ENCODE assay signal across 19 mouse cellular contexts in genomic region chr11:83262673-83263072, GRCm38 (mm10). TPM values are rescaled to one million over a fixed set of nuclear protein-coding genes. Genes with fewer than 3 reads are reported as not detected.
DNase-seq lines count a peak whose midpoint lies in the region; ATAC-seq and TF ChIP-seq lines count a peak whose summit lies in the region.
"Had no signal": no experiment of that assay in that cellular context is flagged by ENCODE, and none has a peak within 500 bp of the region (broad histone marks: within the 10 kb centered on the region; RNA-seq: fewer than 3 reads in every experiment).

No protein-coding gene starts in this region.

- no peaks in the 10 kb centered on the region for H3K27me3 ChIP-seq in heart, embryonic 16.5 days (ENCODE audit: control insufficient read depth, insufficient read depth, low read length)
- H3K27me3 ChIP-seq in heart, embryonic 12.5 days (replicated peaks): no peaks in the 10 kb centered on the region
- no peaks in the 10 kb centered on the region for H3K27me3 ChIP-seq in liver, embryonic 14.5 days (ENCODE audit: control insufficient read depth, insufficient read depth, low read length)
- H3K27me3 ChIP-seq in intestine, embryonic 16.5 days (replicated peaks; ENCODE audit: control insufficient read depth, insufficient read depth, low read length): no peaks in the 10 kb centered on the region
- H3K27me3 ChIP-seq in forebrain, embryonic 11.5 days (ENCODE audit: control insufficient read depth, insufficient read depth, low read length): no peaks in the 10 kb centered on the region
- H3K27me3 ChIP-seq: CH12.LX; hindbrain, embryonic 12.5 days; limb, embryonic 15.5 days; midbrain, embryonic 12.5 days; neural tube, embryonic 15.5 days had no signal

- H3K36me3 ChIP-seq in heart, embryonic 16.5 days (ENCODE audit: control insufficient read depth, insufficient read depth): no peaks in the 10 kb centered on the region
- no peaks in the 10 kb centered on the region for H3K36me3 ChIP-seq in heart, embryonic 12.5 days
- peaks cover 5% of the 10 kb centered on the region for H3K36me3 ChIP-seq in liver, embryonic 14.5 days (replicated peaks; ENCODE audit: control insufficient read depth, insufficient read depth, low read depth)
- H3K36me3 ChIP-seq in intestine, embryonic 16.5 days (ENCODE audit: control insufficient read depth, insufficient read depth, low read length): no peaks in the 10 kb centered on the region
- no peaks in the 10 kb centered on the region for H3K36me3 ChIP-seq in forebrain, embryonic 11.5 days (ENCODE audit: control insufficient read depth, insufficient read depth, low read length)
- H3K36me3 ChIP-seq: hindbrain, embryonic 12.5 days; limb, embryonic 15.5 days; midbrain, embryonic 12.5 days; neural tube, embryonic 15.5 days had no signal

- peak; percentile 78 for DNase-seq in c-Kit-positive CD71-positive TER-119-positive erythroid progenitor cells, embryonic 14.5 days (ENCODE audit: low spot score)
- peak; percentile 69 to 77 (median 76) for DNase-seq in liver, embryonic 14.5 days (ENCODE audit: low read depth in 3 of 3, low spot score in 3 of 3)
- DNase-seq in thymus, postnatal 14 days: peak; percentile 45
- DNase-seq in right cerebral cortex, postnatal 10 days (ENCODE audit: low spot score in 2 of 2): no peak
- DNase-seq in forebrain, embryonic 11.5 days (ENCODE audit: low spot score): no peak
- DNase-seq: cerebellum, adult 9-10 months; lung, postnatal 14 days had no signal

- WGBS in heart, embryonic 16.5 days: 93% methylated on average over 1 of the region's 1 CpGs
- WGBS in heart, embryonic 12.5 days: 88% methylated on average over 1 of the region's 1 CpGs
- 70% methylated on average over 1 of the region's 1 CpGs for WGBS in liver, embryonic 14.5 days (ENCODE audit: insufficient replicate concordance)
- WGBS in intestine, embryonic 16.5 days: 96% methylated on average over 1 of the region's 1 CpGs
- WGBS in forebrain, embryonic 11.5 days: 91% methylated on average over 1 of the region's 1 CpGs

- TF ChIP-seq EP300 in liver, embryonic 14.5 days (IDR thresholded peaks at IDR 0.05; ENCODE audit: low read depth): peak; percentile 89

- H3K9ac ChIP-seq in heart, embryonic 16.5 days (ENCODE audit: low read length): no peak overlapping the region
- H3K9ac ChIP-seq in heart, embryonic 12.5 days: no peak overlapping the region
- peak overlapping the region; percentile 43; the same call in 1 of the 2 replicates for H3K9ac ChIP-seq in liver, embryonic 14.5 days (replicated peaks)
- no peak overlapping the region for H3K9ac ChIP-seq in intestine, embryonic 16.5 days (ENCODE audit: low read depth, low read length)
- H3K9ac ChIP-seq in forebrain, embryonic 11.5 days (ENCODE audit: low read length): no peak overlapping the region
- H3K9ac ChIP-seq: hindbrain, embryonic 12.5 days; limb, embryonic 15.5 days; midbrain, embryonic 12.5 days; neural tube, embryonic 15.5 days had no signal

- H3K4me1 ChIP-seq in heart, embryonic 16.5 days (ENCODE audit: control insufficient read depth, insufficient read depth, low read length): no peaks in the 10 kb centered on the region
- no peaks in the 10 kb centered on the region for H3K4me1 ChIP-seq in heart, embryonic 12.5 days (replicated peaks)
- H3K4me1 ChIP-seq in liver, embryonic 14.5 days (replicated peaks; ENCODE audit: control insufficient read depth in 2 of 2, insufficient read depth in 2 of 2, low read length in 1 of 2): peaks cover 12 to 17% of the 10 kb centered on the region in 2 experiments
- H3K4me1 ChIP-seq in intestine, embryonic 16.5 days (ENCODE audit: control insufficient read depth, insufficient read depth, low read length): no peaks in the 10 kb centered on the region
- no peaks in the 10 kb centered on the region for H3K4me1 ChIP-seq in forebrain, embryonic 11.5 days (replicated peaks; ENCODE audit: control insufficient read depth, insufficient read depth, low read length)
- H3K4me1 ChIP-seq: hindbrain, embryonic 12.5 days; limb, embryonic 15.5 days; midbrain, embryonic 12.5 days; neural tube, embryonic 15.5 days had no signal

- no peak overlapping the region for H3K4me2 ChIP-seq in heart, embryonic 16.5 days (ENCODE audit: low read depth, low read length)
- H3K4me2 ChIP-seq in heart, embryonic 12.5 days: no peak overlapping the region
- H3K4me2 ChIP-seq in liver, embryonic 14.5 days (ENCODE audit: low read depth): peak overlapping the region; percentile 68
- H3K4me2 ChIP-seq in intestine, embryonic 16.5 days (ENCODE audit: low read depth, low read length): no peak overlapping the region
- H3K4me2 ChIP-seq in forebrain, embryonic 11.5 days (ENCODE audit: low read depth, low read length, severe bottlenecking): no peak overlapping the region
- H3K4me2 ChIP-seq: hindbrain, embryonic 12.5 days; limb, embryonic 15.5 days; midbrain, embryonic 12.5 days; neural tube, embryonic 15.5 days had no signal

- TF ChIP-seq CTCF in liver, embryonic 14.5 days (IDR thresholded peaks at IDR 0.05; ENCODE audit: low read depth): no peak

- no peaks in the 10 kb centered on the region for H3K9me3 ChIP-seq in heart, embryonic 16.5 days (replicated peaks; ENCODE audit: control insufficient read depth, low read length)
- H3K9me3 ChIP-seq in heart, embryonic 12.5 days (replicated peaks): no peaks in the 10 kb centered on the region
- H3K9me3 ChIP-seq in liver, embryonic 14.5 days (ENCODE audit: control insufficient read depth, low read length): no peaks in the 10 kb centered on the region
- no peaks in the 10 kb centered on the region for H3K9me3 ChIP-seq in intestine, embryonic 16.5 days (ENCODE audit: control insufficient read depth, low read length)
- no peaks in the 10 kb centered on the region for H3K9me3 ChIP-seq in forebrain, embryonic 11.5 days (ENCODE audit: control insufficient read depth, low read length)
- H3K9me3 ChIP-seq: hindbrain, embryonic 12.5 days; limb, embryonic 15.5 days; midbrain, embryonic 12.5 days; neural tube, embryonic 15.5 days had no signal

- no peak overlapping the region for H3K4me3 ChIP-seq in heart, embryonic 16.5 days (ENCODE audit: low read length)
- H3K4me3 ChIP-seq in heart, embryonic 12.5 days: no peak overlapping the region
- no peak overlapping the region for H3K4me3 ChIP-seq in liver, embryonic 14.5 days (ENCODE audit: insufficient read depth in 1 of 2, low read depth in 2 of 2, low read length in 2 of 2)
- no peak overlapping the region for H3K4me3 ChIP-seq in intestine, embryonic 16.5 days (ENCODE audit: low read length)
- H3K4me3 ChIP-seq in forebrain, embryonic 11.5 days (ENCODE audit: low read depth, low read length): no peak overlapping the region
- H3K4me3 ChIP-seq: hindbrain, embryonic 12.5 days; limb, embryonic 15.5 days; midbrain, embryonic 12.5 days; neural tube, embryonic 15.5 days had no signal

- no peak overlapping the region; the same call in 1 of the 2 replicates for H3K27ac ChIP-seq in heart, embryonic 16.5 days (ENCODE audit: low read length)
- no peak overlapping the region for H3K27ac ChIP-seq in heart, embryonic 12.5 days (ENCODE audit: poor library complexity, severe bottlenecking)
- peak overlapping the region; percentile 92 for H3K27ac ChIP-seq in liver, embryonic 14.5 days
- no peak overlapping the region for H3K27ac ChIP-seq in intestine, embryonic 16.5 days (ENCODE audit: low read length)
- no peak overlapping the region for H3K27ac ChIP-seq in forebrain, embryonic 11.5 days (ENCODE audit: low read depth, low read length)
- H3K27ac ChIP-seq: hindbrain, embryonic 12.5 days; kidney, postnatal 0 days; limb, embryonic 15.5 days; midbrain, embryonic 12.5 days; neural tube, embryonic 15.5 days had no signal

- ATAC-seq in heart, embryonic 16.5 days (replicated peaks; ENCODE audit: extremely low read depth, insufficient read depth, low FRiP score): 0 out of 2 replicates have a peak, but pooled peaks have one; percentile 18
- ATAC-seq in heart, embryonic 12.5 days (ENCODE audit: insufficient number of reproducible peaks, low FRiP score): no peak
- peak; percentile 91 for ATAC-seq in liver, embryonic 14.5 days (ENCODE audit: insufficient read depth)
- ATAC-seq in intestine, embryonic 16.5 days: no peak
- no peak for ATAC-seq in forebrain, embryonic 11.5 days (replicated peaks; ENCODE audit: low FRiP score)
- ATAC-seq: Patski had no signal

RNA-seq across cellular contexts. Expression of gene Slfn14, which starts 23.9 kb away (rescaled TPM):
- 0.17 and 0.19 TPM in 2 replicates for polyA plus RNA-seq in heart, embryonic 16.5 days (2015; fragmentation: Nextera tagmentation; extraction: Ambion mirVana)
- 3.0 and 3.4 TPM in 2 replicates for polyA plus RNA-seq in heart, embryonic 12.5 days (2016; fragmentation: Nextera tagmentation; extraction: Ambion mirVana)
- 11.4 and 15.4 TPM in 2 replicates for polyA plus RNA-seq in liver, embryonic 14.5 days (2012; rRNA removed)
- 29.3 and 30.4 TPM in 2 replicates for polyA plus RNA-seq in liver, embryonic 14.5 days (2014; fragmentation: Nextera tagmentation; extraction: Ambion mirVana)
- polyA plus RNA-seq in intestine, embryonic 16.5 days (2015; fragmentation: Nextera tagmentation; extraction: Ambion mirVana): 0.37 and 0.73 TPM in 2 replicates
- 0.67 and 0.91 TPM in 2 replicates for polyA plus RNA-seq in forebrain, embryonic 11.5 days (2014; fragmentation: Nextera tagmentation; extraction: Ambion mirVana)
- polyA plus RNA-seq: frontal cortex, adult 2 months; gonadal fat pad, adult 2 months; Patski had no signal

RNA-seq across cellular contexts. Expression of gene Ap2b1, which starts 36.2 kb away (rescaled TPM):
- polyA plus RNA-seq in heart, embryonic 16.5 days (2015; fragmentation: Nextera tagmentation; extraction: Ambion mirVana): 36.0 and 38.3 TPM in 2 replicates
- 53.8 and 58.7 TPM in 2 replicates for polyA plus RNA-seq in heart, embryonic 12.5 days (2016; fragmentation: Nextera tagmentation; extraction: Ambion mirVana)
- 10.5 and 11.7 TPM in 2 replicates for polyA plus RNA-seq in liver, embryonic 14.5 days (2012; rRNA removed)
- polyA plus RNA-seq in liver, embryonic 14.5 days (2014; fragmentation: Nextera tagmentation; extraction: Ambion mirVana): 20.9 and 22.3 TPM in 2 replicates
- 46.3 and 49.1 TPM in 2 replicates for polyA plus RNA-seq in intestine, embryonic 16.5 days (2015; fragmentation: Nextera tagmentation; extraction: Ambion mirVana)
- 108 and 110 TPM in 2 replicates for polyA plus RNA-seq in forebrain, embryonic 11.5 days (2014; fragmentation: Nextera tagmentation; extraction: Ambion mirVana)

RNA-seq across cellular contexts. Expression of gene Pex12, which starts 39.7 kb away (rescaled TPM):
- polyA plus RNA-seq in heart, embryonic 16.5 days (2015; fragmentation: Nextera tagmentation; extraction: Ambion mirVana): 8.1 and 10.5 TPM in 2 replicates
- 9.9 and 10.2 TPM in 2 replicates for polyA plus RNA-seq in heart, embryonic 12.5 days (2016; fragmentation: Nextera tagmentation; extraction: Ambion mirVana)
- polyA plus RNA-seq in liver, embryonic 14.5 days (2012; rRNA removed): 3.1 and 3.4 TPM in 2 replicates
- 4.2 and 4.8 TPM in 2 replicates for polyA plus RNA-seq in liver, embryonic 14.5 days (2014; fragmentation: Nextera tagmentation; extraction: Ambion mirVana)
- 15.3 and 16.2 TPM in 2 replicates for polyA plus RNA-seq in intestine, embryonic 16.5 days (2015; fragmentation: Nextera tagmentation; extraction: Ambion mirVana)
- polyA plus RNA-seq in forebrain, embryonic 11.5 days (2014; fragmentation: Nextera tagmentation; extraction: Ambion mirVana): 16.0 and 16.5 TPM in 2 replicates

Comparison
In these comparisons a context has a peak if more than half of its experiments do, and no peak if none do; other contexts are left out.
1. ATAC-seq: peak in heart, embryonic 16.5 days (single experiment) and liver, embryonic 14.5 days (single experiment); none in heart, embryonic 12.5 days (single experiment), intestine, embryonic 16.5 days (single experiment) and forebrain, embryonic 11.5 days (single experiment).
2. DNase-seq: peak in c-Kit-positive CD71-positive TER-119-positive erythroid progenitor cells, embryonic 14.5 days (single experiment), liver, embryonic 14.5 days (3 of 3) and thymus, postnatal 14 days (single experiment); none in right cerebral cortex, postnatal 10 days (0 of 2) and forebrain, embryonic 11.5 days (single experiment).